Mouse (Mus musculus) limb, embryonic 12.5 days (tissue): ENCODE measurements at regions not wholly inside any gene's neighbourhood (a gene's known extent, or its start where the extent isn't known, plus 50 kb on each side); places are given as distances from the start of the nearest gene placed in this dataset.

Experiments used
- ATAC-seq: fragments of 200-750 bp; cut with Nextera tagmentation; 2 replicates; pipeline ENCODE4 v1.8.0; 2017; ENCODE audit warnings: low read depth, moderate TSS enrichment; ENCODE audit not compliant: insufficient number of reproducible peaks, insufficient read depth, low FRiP score, low TSS enrichment
- H3K27ac ChIP-seq: fragments of 300-500 bp; sonication (generic); 2 replicates; pipeline ENCODE4 v1.5.1; 2016; ENCODE audit warnings: mild to moderate bottlenecking, moderate library complexity
- H3K27me3 ChIP-seq: fragments of 300-500 bp; sonication (generic); 2 replicates; pipeline ENCODE4 v1.6.1; 2016; ENCODE audit warnings: mild to moderate bottlenecking, moderate library complexity
- H3K36me3 ChIP-seq: fragments of 300-500 bp; sonication (generic); 2 replicates; pipeline ENCODE4 v1.6.1; 2016; ENCODE audit warnings: mild to moderate bottlenecking, moderate library complexity
- H3K4me1 ChIP-seq: fragments of 300-500 bp; sonication (generic); replicated peaks from 2 replicates; pipeline ENCODE4 v1.6.1; 2016
- H3K4me2 ChIP-seq: fragments of 300-500 bp; sonication (generic); 2 replicates; pipeline ENCODE4 v1.6.1; 2016; ENCODE audit warnings: mild to moderate bottlenecking, moderate library complexity
- H3K4me3 ChIP-seq: fragments of 300-500 bp; sonication (generic); replicated peaks from 2 replicates; pipeline ENCODE4 v1.5.1; 2016; ENCODE audit warnings: mild to moderate bottlenecking
- H3K9ac ChIP-seq: fragments of 300-500 bp; sonication (generic); replicated peaks from 2 replicates; pipeline ENCODE4 v1.6.1; 2016; ENCODE audit warnings: mild to moderate bottlenecking, moderate library complexity
- H3K9me3 ChIP-seq: fragments of 300-500 bp; sonication (generic); 2 replicates; pipeline ENCODE4 v1.6.1; 2016; ENCODE audit warnings: mild to moderate bottlenecking, moderate library complexity
- WGBS: fragments of 180-500 bp; shearing (Covaris S2); methylation state at CpG from one replicate; pipeline ENCODE4 v1.1.7; 2016; 5-methylcytosine and 5-hydroxymethylcytosine counted together

- no peaks in the 10 kb centered on the region for H3K9me3 ChIP-seq
These were observed 613.3 kb upstream of the Arid1b start for GRCm38 (mm10) chr17:4380873-4381272.

GRCm38 (mm10) chr17:4381896-4382685 lies 612.0 kb upstream of the Arid1b start:
- H3K4me2 ChIP-seq: no peak overlapping the region
- WGBS: 84% methylated on average over 13 of the region's 13 CpGs

More at GRCm38 (mm10) chr17:4380873-4381272, 613.3 kb upstream of the Arid1b start:
- Histone ChIP-seq H3K4me3 (no peak overlapping the region), H3K4me1 (no peaks in the 10 kb centered on the region), H3K27me3 (no peaks in the 10 kb centered on the region), H3K9ac (no peak overlapping the region), H3K4me2 (no peak overlapping the region), H3K27ac (no peak overlapping the region), H3K36me3 (no peaks in the 10 kb centered on the region)
- no peak for ATAC-seq

GRCm38 (mm10) chr17:4382716-4383115 lies 611.4 kb upstream of the Arid1b start:
- Histone ChIP-seq H3K27me3 (no peaks in the 10 kb centered on the region), H3K9ac (no peak overlapping the region), H3K4me2 (no peak overlapping the region), H3K36me3 (no peaks in the 10 kb centered on the region), H3K27ac (no peak overlapping the region), H3K9me3 (no peaks in the 10 kb centered on the region), H3K4me1 (no peaks in the 10 kb centered on the region), H3K4me3 (no peak overlapping the region)
- no peak for ATAC-seq

More at GRCm38 (mm10) chr17:4381896-4382685, 612.0 kb upstream of the Arid1b start:
- H3K9ac ChIP-seq: no peak overlapping the region
- H3K4me1 ChIP-seq: no peaks in the 10 kb centered on the region
- H3K27ac ChIP-seq: no peak overlapping the region
- H3K9me3 ChIP-seq: no peaks in the 10 kb centered on the region
- H3K36me3 ChIP-seq: no peaks in the 10 kb centered on the region
- H3K4me3 ChIP-seq: no peak overlapping the region
- no peak for ATAC-seq
- H3K27me3 ChIP-seq: no peaks in the 10 kb centered on the region

- no peak overlapping the region for H3K27ac ChIP-seq
- ATAC-seq: no peak
- H3K4me1 ChIP-seq: no peaks in the 10 kb centered on the region
- H3K9me3 ChIP-seq: no peaks in the 10 kb centered on the region
- no peak overlapping the region for H3K4me3 ChIP-seq
- 81% methylated on average over 4 of the region's 4 CpGs for WGBS
- no peak overlapping the region for H3K9ac ChIP-seq
- H3K4me2 ChIP-seq: no peak overlapping the region
- no peaks in the 10 kb centered on the region for H3K36me3 ChIP-seq
- H3K27me3 ChIP-seq: no peaks in the 10 kb centered on the region
These were observed 606.5 kb upstream of the Arid1b start for GRCm38 (mm10) chr17:4387616-4388015.

GRCm38 (mm10) chr17:4390012-4390411 lies 604.1 kb upstream of the Arid1b start:
- H3K27me3 ChIP-seq: no peaks in the 10 kb centered on the region
- 92% methylated on average over 4 of the region's 4 CpGs for WGBS
- no peak for ATAC-seq

GRCm38 (mm10) chr17:4390577-4390976 lies 603.6 kb upstream of the Arid1b start:
- no peak overlapping the region for H3K27ac ChIP-seq
- no peak overlapping the region for H3K4me2 ChIP-seq
- ATAC-seq: no peak
- H3K4me3 ChIP-seq: no peak overlapping the region
- H3K9me3 ChIP-seq: no peaks in the 10 kb centered on the region
- H3K4me1 ChIP-seq: no peaks in the 10 kb centered on the region
- H3K27me3 ChIP-seq: no peaks in the 10 kb centered on the region
- no peaks in the 10 kb centered on the region for H3K36me3 ChIP-seq
- no peak overlapping the region for H3K9ac ChIP-seq

More at GRCm38 (mm10) chr17:4390012-4390411, 604.1 kb upstream of the Arid1b start:
- H3K4me2 ChIP-seq: no peak overlapping the region
- no peaks in the 10 kb centered on the region for H3K4me1 ChIP-seq
- H3K9me3 ChIP-seq: no peaks in the 10 kb centered on the region
- no peak overlapping the region for H3K27ac ChIP-seq
- no peak overlapping the region for H3K4me3 ChIP-seq
- no peaks in the 10 kb centered on the region for H3K36me3 ChIP-seq
- no peak overlapping the region for H3K9ac ChIP-seq

- no peak for ATAC-seq
- WGBS: 88% methylated on average over 1 of the region's 1 CpGs
- H3K4me1 ChIP-seq: no peaks in the 10 kb centered on the region
These were observed 602.9 kb upstream of the Arid1b start for GRCm38 (mm10) chr17:4391210-4391609.

GRCm38 (mm10) chr17:4396119-4396518 lies 598.0 kb upstream of the Arid1b start:
- ATAC-seq: no peak
- H3K27me3 ChIP-seq: no peaks in the 10 kb centered on the region
- WGBS: 76% methylated on average over 5 of the region's 5 CpGs
- H3K36me3 ChIP-seq: no peaks in the 10 kb centered on the region
- H3K9ac ChIP-seq: no peak overlapping the region
- H3K9me3 ChIP-seq: no peaks in the 10 kb centered on the region
- no peak overlapping the region for H3K4me3 ChIP-seq
- H3K4me2 ChIP-seq: no peak overlapping the region
- H3K4me1 ChIP-seq: no peaks in the 10 kb centered on the region
- no peak overlapping the region for H3K27ac ChIP-seq

More at GRCm38 (mm10) chr17:4391210-4391609, 602.9 kb upstream of the Arid1b start:
- Histone ChIP-seq H3K36me3 (no peaks in the 10 kb centered on the region), H3K4me2 (no peak overlapping the region), H3K9me3 (no peaks in the 10 kb centered on the region), H3K9ac (no peak overlapping the region), H3K4me3 (no peak overlapping the region), H3K27ac (no peak overlapping the region), H3K27me3 (no peaks in the 10 kb centered on the region)

- 83% methylated on average over 5 of the region's 5 CpGs for WGBS
- Histone ChIP-seq H3K27ac (no peak overlapping the region), H3K36me3 (no peaks in the 10 kb centered on the region), H3K9ac (no peak overlapping the region), H3K9me3 (no peaks in the 10 kb centered on the region), H3K4me1 (no peaks in the 10 kb centered on the region), H3K4me2 (no peak overlapping the region), H3K27me3 (no peaks in the 10 kb centered on the region), H3K4me3 (no peak overlapping the region)
- no peak for ATAC-seq
These were observed 576.4 kb upstream of the Arid1b start for GRCm38 (mm10) chr17:4417686-4418085.

GRCm38 (mm10) chr17:4424451-4425168 lies 569.5 kb upstream of the Arid1b start:
- no peaks in the 10 kb centered on the region for H3K9me3 ChIP-seq
- ATAC-seq: no peak
- 65% methylated on average over 6 of the region's 6 CpGs for WGBS
- H3K4me1 ChIP-seq: no peaks in the 10 kb centered on the region
- no peak overlapping the region for H3K27ac ChIP-seq
- no peak overlapping the region for H3K9ac ChIP-seq
- no peak overlapping the region for H3K4me2 ChIP-seq
- H3K4me3 ChIP-seq: no peak overlapping the region
- H3K36me3 ChIP-seq: no peaks in the 10 kb centered on the region
- H3K27me3 ChIP-seq: no peaks in the 10 kb centered on the region

GRCm38 (mm10) chr17:4425342-4425741 lies 568.8 kb upstream of the Arid1b start:
- no peaks in the 10 kb centered on the region for H3K9me3 ChIP-seq
- H3K27ac ChIP-seq: no peak overlapping the region
- 93% methylated on average over 2 of the region's 2 CpGs for WGBS
- ATAC-seq: no peak
- no peak overlapping the region for H3K4me2 ChIP-seq
- H3K27me3 ChIP-seq: no peaks in the 10 kb centered on the region
- no peak overlapping the region for H3K9ac ChIP-seq
- H3K4me3 ChIP-seq: no peak overlapping the region
- no peaks in the 10 kb centered on the region for H3K4me1 ChIP-seq
- no peaks in the 10 kb centered on the region for H3K36me3 ChIP-seq
